Mouse (Mus musculus): ENCODE results near the gene Atp13a1. TPM values are rescaled to one million over a fixed set of nuclear protein-coding genes. Genes with fewer than 3 reads are reported as not detected.

Gene Atp13a1
- total and polyA plus RNA-seq, 3 experiments: 36.6 to 53.3 (median 51.0) TPM

GRCm38 (mm10) chr8:69789105-69789504 lies 1.9 kb upstream of the Atp13a1 start:
- no peak overlapping the region for H3K4me3 ChIP-seq (replicated peaks in 1 of 3; ENCODE audit: low read depth in 2 of 3, low read length in 2 of 3, poor library complexity in 1 of 3)
- no peak for DNase-seq (ENCODE audit: extremely low read depth)
- H3K4me2 ChIP-seq (ENCODE audit: insufficient read depth, low read depth, poor library complexity, severe bottlenecking): 0 out of 2 replicates have a peak overlapping the region, but pooled peaks have one; percentile 92
- dilution Hi-C loops (cut with MboI; ENCODE audit: extremely low pct_ligation_motif_present, extremely low pct_unique_long_range_greater_than_20kb, low sequenced_read_pairs) (no loop called here), in situ Hi-C loops (cut with MboI; ENCODE audit: low pct_ligation_motif_present, low pct_unique_long_range_greater_than_20kb, low sequenced_read_pairs) (no loop called here)
- peaks cover 28% of the 10 kb centered on the region for H3K79me2 ChIP-seq (replicated peaks; ENCODE audit: control insufficient read depth, extremely low read depth, insufficient read depth, poor library complexity, severe bottlenecking)
- H3K36me3 ChIP-seq (replicated peaks in 1 of 2; ENCODE audit: control insufficient read depth in 1 of 2, insufficient read depth in 1 of 2, low read length in 1 of 2): peaks cover 9 to 19% of the 10 kb centered on the region in 2 experiments
- no peak overlapping the region for H3K9ac ChIP-seq (ENCODE audit: insufficient read depth, low read depth)
- TF ChIP-seq EP300 (IDR thresholded peaks at IDR 0.05; ENCODE audit: low read length): no peak
- no peak for TF ChIP-seq GABPA (IDR thresholded peaks at IDR 0.05; ENCODE audit: insufficient replicate concordance, low read depth, low read length)
- no peak for TF ChIP-seq JUND (conservative IDR thresholded peaks at IDR 0.05; ENCODE audit: low read depth, low read length)
- H3K4me1 ChIP-seq (ENCODE audit: control insufficient read depth in 1 of 2, insufficient read depth in 2 of 2): peaks cover 9 to 29% of the 10 kb centered on the region in 2 experiments
- H3K27ac ChIP-seq (ENCODE audit: insufficient read depth, low read depth): no peak overlapping the region
- H3K27me3 ChIP-seq (replicated peaks): no peaks in the 10 kb centered on the region
- H3K9me3 ChIP-seq (replicated peaks; ENCODE audit: low read length): no peaks in the 10 kb centered on the region

- H3K4me3 ChIP-seq (replicated peaks in 1 of 3; ENCODE audit: low read depth in 2 of 3, low read length in 2 of 3, poor library complexity in 1 of 3): peak overlapping the region in 2 of 3 experiments; percentile 67 to 100
- peak overlapping the region; percentile 93 for H3K9ac ChIP-seq (ENCODE audit: insufficient read depth, low read depth)
These were observed 1.2 kb upstream of the Atp13a1 start for GRCm38 (mm10) chr8:69789731-69790130.

GRCm38 (mm10) chr8:69790364-69790763 lies 599 bp upstream of the Atp13a1 start:
- TF ChIP-seq USF2 (conservative IDR thresholded peaks at IDR 0.05; ENCODE audit: low read depth, low read length): no peak
- TF ChIP-seq EP300 (IDR thresholded peaks at IDR 0.05; ENCODE audit: low read length): peak; percentile 14; the same call in 1 of the 2 replicates
- peak; percentile 51 for TF ChIP-seq ZNF384 (IDR thresholded peaks at IDR 0.05; ENCODE audit: low read depth, low read length)
- TF ChIP-seq POLR2A (IDR thresholded peaks at IDR 0.05; ENCODE audit: low read depth, low read length): no peak
- no peak for TF ChIP-seq SIN3A (IDR thresholded peaks at IDR 0.05; ENCODE audit: low read length)
- no peak for TF ChIP-seq MAFK (IDR thresholded peaks at IDR 0.05; ENCODE audit: insufficient replicate concordance, low read length)
- TF ChIP-seq MYC (IDR thresholded peaks at IDR 0.05; ENCODE audit: low read depth, low read length): 0 out of 2 replicates have a peak, but pooled peaks have one; percentile 18
- no peak for TF ChIP-seq ETS1 (conservative IDR thresholded peaks at IDR 0.05; ENCODE audit: low read depth, low read length)
- peak; percentile 52 for TF ChIP-seq NRF1 (IDR thresholded peaks at IDR 0.05; ENCODE audit: low read depth, low read length)
- peaks cover 20 to 32% of the 10 kb centered on the region in 2 experiments for H3K36me3 ChIP-seq (replicated peaks in 1 of 2; ENCODE audit: control insufficient read depth in 1 of 2, insufficient read depth in 1 of 2, low read length in 1 of 2)
- H3K27me3 ChIP-seq (replicated peaks): no peaks in the 10 kb centered on the region
- in situ Hi-C loops (cut with MboI; ENCODE audit: low pct_ligation_motif_present, low pct_unique_long_range_greater_than_20kb, low sequenced_read_pairs) (no loop called here), dilution Hi-C loops (cut with MboI; ENCODE audit: extremely low pct_ligation_motif_present, extremely low pct_unique_long_range_greater_than_20kb, low sequenced_read_pairs) (no loop called here)
- DNase-seq (ENCODE audit: extremely low read depth): no peak
- H3K4me1 ChIP-seq (ENCODE audit: control insufficient read depth in 1 of 2, insufficient read depth in 2 of 2): peaks cover 9 to 29% of the 10 kb centered on the region in 2 experiments
- H3K79me2 ChIP-seq (replicated peaks; ENCODE audit: control insufficient read depth, extremely low read depth, insufficient read depth, poor library complexity, severe bottlenecking): peaks cover 28% of the 10 kb centered on the region
- peak overlapping the region; percentile 85; the same call in 1 of the 2 replicates for H3K27ac ChIP-seq (ENCODE audit: insufficient read depth, low read depth)
- H3K4me3 ChIP-seq (replicated peaks in 1 of 3; ENCODE audit: low read depth in 2 of 3, low read length in 2 of 3, poor library complexity in 1 of 3): peak overlapping the region; percentile 67 to 100 (median 78)
- peak overlapping the region; percentile 92 for H3K4me2 ChIP-seq (ENCODE audit: insufficient read depth, low read depth, poor library complexity, severe bottlenecking)
- no peaks in the 10 kb centered on the region for H3K9me3 ChIP-seq (replicated peaks; ENCODE audit: low read length)
- H3K9ac ChIP-seq (ENCODE audit: insufficient read depth, low read depth): peak overlapping the region; percentile 93

More at GRCm38 (mm10) chr8:69789731-69790130, 1.2 kb upstream of the Atp13a1 start:
- dilution Hi-C loops (cut with MboI; ENCODE audit: extremely low pct_ligation_motif_present, extremely low pct_unique_long_range_greater_than_20kb, low sequenced_read_pairs): no loop called here
- Histone ChIP-seq H3K36me3 (replicated peaks in 1 of 2; ENCODE audit: control insufficient read depth in 1 of 2, insufficient read depth in 1 of 2, low read length in 1 of 2) (peaks cover 15 to 25% of the 10 kb centered on the region in 2 experiments), H3K79me2 (replicated peaks; ENCODE audit: control insufficient read depth, extremely low read depth, insufficient read depth, poor library complexity, severe bottlenecking) (peaks cover 28% of the 10 kb centered on the region), H3K4me2 (ENCODE audit: insufficient read depth, low read depth, poor library complexity, severe bottlenecking) (peak overlapping the region; percentile 92), H3K27me3 (replicated peaks) (no peaks in the 10 kb centered on the region), H3K27ac (ENCODE audit: insufficient read depth, low read depth) (no peak overlapping the region), H3K9me3 (replicated peaks; ENCODE audit: low read length) (no peaks in the 10 kb centered on the region), H3K4me1 (ENCODE audit: control insufficient read depth in 1 of 2, insufficient read depth in 2 of 2) (peaks cover 9 to 29% of the 10 kb centered on the region in 2 experiments)
- no peak for DNase-seq (ENCODE audit: extremely low read depth)
- in situ Hi-C loops (cut with MboI; ENCODE audit: low pct_ligation_motif_present, low pct_unique_long_range_greater_than_20kb, low sequenced_read_pairs): no loop called here
- no peak for TF ChIP-seq JUN (IDR thresholded peaks at IDR 0.05; ENCODE audit: insufficient read depth, low read depth, low read length)

All from CH12.LX (cell line).